Mouse (Mus musculus): Measurements from ENCODE around the gene Pld1.

DNA sequence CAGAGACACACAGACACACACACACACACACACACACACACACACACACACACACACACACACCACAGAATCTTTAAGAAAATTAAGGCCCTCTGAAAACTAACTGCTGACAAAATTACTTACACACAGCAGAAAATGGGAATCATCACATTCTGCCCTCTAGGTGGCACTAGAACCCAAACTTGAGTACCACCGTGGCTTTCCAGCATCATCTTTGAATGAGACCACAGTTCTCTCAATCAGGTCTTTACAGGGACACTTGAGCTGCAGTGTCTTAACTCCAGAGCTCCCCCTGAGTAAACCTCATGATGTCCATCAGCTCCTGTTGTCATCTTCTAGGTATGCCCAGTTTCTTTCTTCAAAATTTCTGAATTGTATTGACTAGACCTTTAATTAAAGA is 227.1 kb downstream of the Pld1 start:
- TF ChIP-seq MYOD1 (IDR thresholded peaks at IDR 0.05; ENCODE audit: control insufficient read depth, insufficient read length, low read depth) (no peak), USF1 (IDR thresholded peaks at IDR 0.05; ENCODE audit: low read depth) (no peak)
